Mouse (Mus musculus) neural tube, embryonic 12.5 days (tissue): ENCODE results near the gene Rassf8. TPM values are rescaled to one million over a fixed set of nuclear protein-coding genes. Genes with fewer than 3 reads are reported as not detected.

Experiments used
- ATAC-seq: fragments of 200-750 bp; cut with Nextera tagmentation; 2 replicates; pipeline ENCODE4 v1.8.0; 2017; ENCODE audit warnings: low read depth, mild to moderate bottlenecking, moderate TSS enrichment, moderate library complexity; ENCODE audit not compliant: low FRiP score
- H3K27ac ChIP-seq: fragments of 300-500 bp; sonication (generic); 2 replicates; pipeline ENCODE4 v1.5.1; 2016
- H3K27me3 ChIP-seq: fragments of 300-500 bp; sonication (generic); replicated peaks from 2 replicates; pipeline ENCODE4 v1.6.1; 2016; ENCODE audit warnings: mild to moderate bottlenecking
- H3K36me3 ChIP-seq: fragments of 300-500 bp; sonication (generic); 2 replicates; pipeline ENCODE4 v1.6.1; 2016; ENCODE audit warnings: mild to moderate bottlenecking
- H3K4me1 ChIP-seq: fragments of 300-500 bp; sonication (generic); 2 replicates; pipeline ENCODE4 v1.6.1; 2016
- H3K4me2 ChIP-seq: fragments of 300-500 bp; sonication (generic); replicated peaks from 2 replicates; pipeline ENCODE4 v1.6.1; 2016; ENCODE audit warnings: mild to moderate bottlenecking
- H3K4me3 ChIP-seq: fragments of 300-500 bp; sonication (generic); 2 replicates; pipeline ENCODE4 v1.5.1; 2016
- H3K9ac ChIP-seq: fragments of 300-500 bp; sonication (generic); 2 replicates; pipeline ENCODE4 v1.6.1; 2016; ENCODE audit warnings: mild to moderate bottlenecking
- H3K9me3 ChIP-seq: fragments of 300-500 bp; sonication (generic); 2 replicates; pipeline ENCODE4 v1.6.1; 2016; ENCODE audit warnings: mild to moderate bottlenecking
- WGBS: fragments of 180-500 bp; shearing (Covaris S2); methylation state at CpG from one replicate; pipeline ENCODE4 v1.1.7; 2016; 5-methylcytosine and 5-hydroxymethylcytosine counted together
- polyA plus RNA-seq: library from polyadenylated mRNA; unstranded; fragments of >200 nt; fragmentation: Nextera tagmentation; extraction: Ambion mirVana; gene quantifications from 2 replicates; pipeline ENCODE4 v1.2.1, GENCODE M21; 2016

Gene Rassf8
- polyA plus RNA-seq, 1 experiment from 2014 or later, result 3.6 TPM

DNA sequence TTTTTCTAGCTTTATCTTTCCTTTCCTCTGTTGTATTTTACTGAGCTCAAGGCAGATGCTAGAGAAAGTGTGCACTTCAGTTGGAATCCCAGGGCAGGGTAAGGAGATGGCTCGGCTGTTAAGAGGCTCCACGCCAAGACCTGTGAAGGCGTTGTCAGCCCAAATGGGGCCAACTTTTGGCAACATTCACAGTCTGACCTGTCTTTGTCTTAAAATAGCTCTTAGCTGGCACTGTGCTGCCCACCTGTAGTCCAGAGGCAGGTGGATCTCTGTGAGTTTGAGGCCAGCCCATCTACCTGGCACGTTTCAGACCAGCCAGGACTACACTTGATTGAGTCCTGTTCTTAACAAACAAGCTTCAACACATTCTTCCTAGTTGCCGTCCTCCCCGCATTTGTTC is 7.9 kb downstream of the Rassf8 start:
- ATAC-seq, result no peak
- 92% methylated on average over 6 of the region's 6 CpGs for WGBS

DNA sequence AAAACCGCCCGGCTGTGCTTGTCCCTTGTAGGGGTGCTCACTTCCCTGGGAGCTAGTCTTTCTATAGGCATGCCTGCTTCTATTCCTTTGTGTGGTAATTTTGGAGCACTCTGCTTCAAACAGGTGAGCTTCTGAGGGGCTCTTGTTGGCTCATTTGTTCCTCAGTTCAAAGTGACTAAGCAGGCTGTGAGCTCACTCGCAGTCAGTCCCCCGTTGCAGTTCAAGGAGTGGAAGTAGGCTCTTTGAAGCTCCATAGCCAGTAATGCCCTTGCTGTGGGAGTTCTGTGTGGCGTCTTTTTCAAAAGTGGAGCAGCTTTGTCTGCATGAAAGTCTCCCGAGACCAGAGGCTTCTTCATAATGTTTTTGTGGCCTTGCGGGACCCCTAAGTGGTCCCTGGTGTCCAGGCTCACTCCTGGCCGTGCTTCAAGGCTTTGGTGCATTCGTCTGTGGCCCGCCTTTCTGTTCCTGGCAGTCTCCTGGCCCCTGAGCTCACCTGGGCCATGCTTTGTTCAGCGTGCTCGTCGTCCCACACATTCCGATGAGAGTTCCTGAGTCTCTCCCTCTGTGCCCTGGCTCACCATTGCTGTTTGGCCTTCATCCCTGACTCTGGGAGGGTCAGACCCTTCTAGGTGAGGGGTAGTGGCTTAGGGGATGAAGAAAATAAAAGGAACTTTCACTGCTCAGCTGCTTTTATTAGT is 9.5 kb downstream of the Rassf8 start:
- Histone ChIP-seq H3K9ac (no peak overlapping the region), H3K27me3 (no peaks in the 10 kb centered on the region), H3K9me3 (no peaks in the 10 kb centered on the region), H3K4me1 (no peaks in the 10 kb centered on the region), H3K36me3 (no peaks in the 10 kb centered on the region), H3K27ac (no peak overlapping the region), H3K4me3 (no peak overlapping the region), H3K4me2 (no peak overlapping the region)
- no peak for ATAC-seq
- WGBS, result 76% methylated on average over 14 of the region's 14 CpGs

More for the DNA sequence above, 7.9 kb downstream of the Rassf8 start:
- Histone ChIP-seq H3K4me3 (no peak overlapping the region), H3K9ac (no peak overlapping the region), H3K9me3 (no peaks in the 10 kb centered on the region), H3K4me2 (no peak overlapping the region), H3K36me3 (no peaks in the 10 kb centered on the region), H3K27me3 (no peaks in the 10 kb centered on the region), H3K4me1 (no peaks in the 10 kb centered on the region), H3K27ac (no peak overlapping the region)

DNA sequence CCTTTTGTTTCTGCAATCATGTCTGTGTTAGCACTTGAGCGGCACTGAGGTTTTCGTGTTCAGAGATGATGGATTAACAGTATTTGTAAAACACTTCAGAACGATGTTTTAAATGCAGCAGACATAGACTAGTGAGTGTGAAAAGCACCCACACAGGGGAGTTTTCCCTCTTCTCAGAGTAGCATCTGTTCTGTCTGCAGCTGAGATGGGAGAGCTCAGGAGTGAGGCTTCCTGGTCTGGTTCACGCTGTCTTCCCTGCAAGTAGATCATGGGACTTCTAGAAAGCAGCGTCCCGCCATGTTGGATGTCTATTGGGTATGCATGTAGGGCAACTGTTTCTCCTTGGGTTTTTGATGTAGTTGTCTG is 10.1 kb downstream of the Rassf8 start:
- no peak overlapping the region for H3K27ac ChIP-seq
- ATAC-seq, result no peak
- no peak overlapping the region for H3K4me3 ChIP-seq
- H3K9ac ChIP-seq, result no peak overlapping the region
- H3K9me3 ChIP-seq, result no peaks in the 10 kb centered on the region
- no peaks in the 10 kb centered on the region for H3K36me3 ChIP-seq
- H3K27me3 ChIP-seq, result no peaks in the 10 kb centered on the region
- no peak overlapping the region for H3K4me2 ChIP-seq
- H3K4me1 ChIP-seq, result no peaks in the 10 kb centered on the region
- WGBS, result 82% methylated on average over 6 of the region's 6 CpGs

DNA sequence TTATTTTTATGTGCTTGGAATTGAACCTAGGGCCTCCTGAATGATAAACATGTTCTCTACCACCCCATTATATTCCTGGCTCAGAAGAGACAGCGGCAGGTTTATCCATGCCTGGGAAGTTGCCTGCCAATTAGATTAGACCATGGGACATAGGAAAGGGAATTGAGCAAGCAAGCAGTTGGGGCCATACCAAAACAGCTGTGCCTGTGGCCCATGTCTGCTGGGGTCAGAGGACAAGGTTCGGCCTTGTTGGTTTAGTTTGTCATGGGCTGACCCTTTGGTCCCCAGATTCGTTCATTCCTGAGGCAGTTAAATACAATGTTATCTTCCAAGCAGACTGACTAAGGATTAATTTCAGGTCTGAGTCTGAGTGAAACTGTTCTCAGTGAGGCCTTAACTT is 10.8 kb downstream of the Rassf8 start:
- Histone ChIP-seq H3K4me2 (no peak overlapping the region), H3K4me3 (no peak overlapping the region), H3K27me3 (no peaks in the 10 kb centered on the region), H3K9me3 (no peaks in the 10 kb centered on the region), H3K9ac (no peak overlapping the region), H3K27ac (no peak overlapping the region), H3K36me3 (no peaks in the 10 kb centered on the region), H3K4me1 (no peaks in the 10 kb centered on the region)
- no peak for ATAC-seq
- WGBS, result 71% methylated on average over 3 of the region's 3 CpGs

DNA sequence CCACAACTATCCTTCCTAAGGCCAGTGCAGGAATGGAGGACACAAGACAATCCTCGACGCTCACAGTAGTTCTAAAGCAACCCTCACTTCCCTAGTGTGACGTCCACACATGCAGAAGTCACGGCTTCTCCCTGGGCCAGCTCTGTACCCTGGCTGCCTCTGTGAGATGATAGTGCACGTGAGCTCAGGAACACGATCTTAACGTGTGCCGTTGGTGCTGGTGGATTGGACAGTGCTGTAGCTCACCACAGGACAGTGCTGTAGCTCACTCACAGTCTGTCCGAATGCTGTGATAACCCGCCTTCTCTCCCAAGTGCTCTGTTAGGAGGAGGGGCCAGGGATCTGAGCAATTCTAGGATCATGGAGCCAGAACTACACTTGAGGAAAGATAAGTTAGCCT is 12.1 kb downstream of the Rassf8 start:
- no peak overlapping the region for H3K4me2 ChIP-seq
- H3K27ac ChIP-seq, result no peak overlapping the region
- H3K4me1 ChIP-seq, result no peaks in the 10 kb centered on the region
- H3K4me3 ChIP-seq, result no peak overlapping the region
- 78% methylated on average over 10 of the region's 10 CpGs for WGBS
- H3K27me3 ChIP-seq, result no peaks in the 10 kb centered on the region
- H3K9ac ChIP-seq, result no peak overlapping the region
- no peak for ATAC-seq
- no peaks in the 10 kb centered on the region for H3K9me3 ChIP-seq
- H3K36me3 ChIP-seq, result no peaks in the 10 kb centered on the region

DNA sequence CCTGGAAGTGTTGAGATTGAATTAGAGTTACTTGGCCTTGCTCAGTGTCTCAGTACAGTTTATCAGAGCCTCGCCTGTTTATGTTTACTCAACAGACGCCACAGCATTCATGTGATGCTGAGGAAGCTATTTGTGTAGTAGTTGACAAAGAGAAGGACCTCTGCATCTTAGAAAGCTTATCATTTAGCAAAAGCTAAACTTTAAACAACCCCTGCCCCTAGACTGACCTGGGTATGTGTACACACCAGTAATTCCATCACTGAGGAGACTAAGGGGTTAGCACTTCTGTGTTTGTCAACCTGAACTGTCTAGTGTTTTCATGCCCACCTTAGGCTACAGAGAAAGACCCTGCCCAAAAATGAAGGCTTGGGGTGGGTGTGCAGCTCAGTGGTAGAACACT is 12.9 kb downstream of the Rassf8 start:
- H3K9me3 ChIP-seq, result no peaks in the 10 kb centered on the region
- no peak for ATAC-seq

DNA sequence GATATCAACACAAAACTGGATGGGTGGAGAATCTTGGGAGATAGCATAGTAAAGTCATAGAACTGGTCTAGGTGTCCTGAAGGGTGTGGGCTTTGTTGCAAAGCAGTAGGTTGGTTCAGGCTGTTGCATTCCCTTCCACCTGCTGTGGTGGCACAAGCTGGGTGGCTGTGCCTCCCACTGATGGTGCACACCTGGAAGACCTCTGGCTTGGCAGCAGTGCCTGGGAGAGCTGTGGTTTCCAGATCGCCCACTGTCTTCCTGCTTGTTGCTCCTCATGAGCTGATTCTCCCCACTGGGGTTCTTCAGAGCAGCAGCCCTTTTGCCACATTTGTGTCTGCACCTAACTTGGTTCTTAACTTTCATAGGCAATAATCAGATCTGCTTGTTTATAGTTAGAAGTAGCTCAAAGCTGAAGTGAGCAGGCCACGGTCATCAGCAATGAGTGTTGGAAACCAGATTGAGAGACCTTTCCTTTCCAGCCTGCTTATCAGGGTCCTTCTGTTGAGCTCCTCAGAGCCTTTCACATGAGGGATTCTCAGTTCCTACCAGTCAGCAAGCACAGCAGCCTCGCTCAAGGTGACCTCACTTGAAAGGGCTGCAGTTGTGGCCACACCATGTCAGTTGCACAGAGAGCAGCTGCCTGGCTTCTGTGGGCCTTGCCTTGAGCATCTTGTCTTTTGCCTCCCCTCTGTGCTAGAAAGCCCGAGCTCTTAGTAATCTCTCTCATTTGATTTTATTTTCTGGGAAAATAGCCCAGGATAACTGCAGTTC is 13.9 kb downstream of the Rassf8 start:
- H3K9ac ChIP-seq, result no peak overlapping the region
- 86% methylated on average over 4 of the region's 4 CpGs for WGBS

More for the DNA sequence above, 12.9 kb downstream of the Rassf8 start:
- no peak overlapping the region for H3K4me2 ChIP-seq
- H3K9ac ChIP-seq, result no peak overlapping the region
- no peaks in the 10 kb centered on the region for H3K27me3 ChIP-seq
- H3K4me1 ChIP-seq, result no peaks in the 10 kb centered on the region
- no peaks in the 10 kb centered on the region for H3K36me3 ChIP-seq
- no peak overlapping the region for H3K27ac ChIP-seq
- 81% methylated on average over 2 of the region's 2 CpGs for WGBS
- no peak overlapping the region for H3K4me3 ChIP-seq

DNA sequence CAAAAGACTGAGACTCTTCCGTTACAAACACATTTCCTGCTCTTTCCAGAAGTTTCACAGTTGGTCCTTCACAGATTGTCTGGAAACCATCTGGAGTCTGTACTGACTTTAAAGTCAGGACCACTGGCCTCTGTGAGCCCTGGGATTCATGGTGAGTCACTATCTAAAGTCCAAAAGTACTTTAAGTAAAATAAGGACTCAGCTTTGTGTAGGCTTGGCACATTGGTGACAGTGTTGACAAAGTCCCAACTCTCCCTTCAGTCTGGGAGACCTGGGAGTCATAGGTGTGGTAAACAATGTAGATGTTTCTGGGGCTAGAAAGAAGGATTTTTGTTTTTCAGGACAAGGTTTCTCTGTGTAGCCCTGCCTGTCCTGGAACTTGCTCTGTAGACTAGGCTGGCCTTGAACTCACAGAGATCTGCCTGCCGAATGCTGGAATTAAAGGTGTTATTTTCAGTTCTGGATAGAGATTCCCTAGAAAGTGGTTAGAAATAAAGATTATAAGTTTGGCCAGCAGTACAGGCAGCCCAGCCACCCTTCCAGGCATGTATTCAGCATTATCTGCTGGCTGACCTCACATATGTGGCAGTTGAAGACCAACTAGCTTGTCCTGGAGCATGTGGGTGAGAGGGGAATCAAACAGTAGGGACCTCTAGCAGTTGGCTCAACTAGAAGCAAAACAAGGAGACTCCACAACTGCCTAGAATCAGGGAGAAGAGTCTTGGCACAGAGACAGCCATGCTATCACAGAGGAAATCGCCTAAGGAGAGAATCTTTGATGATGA is 14.8 kb downstream of the Rassf8 start:
- no peak overlapping the region for H3K9ac ChIP-seq
- no peak for ATAC-seq
- H3K27me3 ChIP-seq, result no peaks in the 10 kb centered on the region
- H3K4me3 ChIP-seq, result no peak overlapping the region
- H3K4me1 ChIP-seq, result no peaks in the 10 kb centered on the region
- no peaks in the 10 kb centered on the region for H3K36me3 ChIP-seq
- no peaks in the 10 kb centered on the region for H3K9me3 ChIP-seq
- no peak overlapping the region for H3K4me2 ChIP-seq
- 84% methylated on average over 3 of the region's 3 CpGs for WGBS
- H3K27ac ChIP-seq, result no peak overlapping the region

More for the DNA sequence above, 13.9 kb downstream of the Rassf8 start:
- Histone ChIP-seq H3K36me3 (no peaks in the 10 kb centered on the region), H3K27me3 (no peaks in the 10 kb centered on the region), H3K9me3 (no peaks in the 10 kb centered on the region), H3K27ac (no peak overlapping the region), H3K4me3 (no peak overlapping the region), H3K4me1 (no peaks in the 10 kb centered on the region), H3K4me2 (no peak overlapping the region)
- no peak for ATAC-seq

DNA sequence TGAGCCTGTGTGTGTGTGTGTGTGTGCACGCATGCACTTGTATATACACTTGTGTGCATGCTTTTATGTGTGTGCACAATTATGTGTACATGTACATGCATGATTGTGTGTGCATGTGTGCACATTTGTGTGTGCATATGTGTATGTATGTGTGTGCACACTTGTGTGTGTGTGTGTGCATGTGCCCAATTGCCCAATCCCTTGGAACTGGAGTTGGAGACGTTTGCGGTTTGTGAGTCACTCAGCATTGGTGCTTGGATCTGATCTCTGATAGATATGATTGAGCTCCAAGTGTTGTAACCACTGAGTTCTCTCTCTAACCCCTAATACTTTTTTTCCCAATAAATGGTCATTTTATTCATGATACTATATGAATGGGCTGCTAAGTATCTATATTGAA is 15.5 kb downstream of the Rassf8 start:
- no peak overlapping the region for H3K4me2 ChIP-seq
- no peak overlapping the region for H3K27ac ChIP-seq
- no peak for ATAC-seq
- WGBS, result 92% methylated on average over 3 of the region's 3 CpGs
- H3K27me3 ChIP-seq, result no peaks in the 10 kb centered on the region
- H3K4me1 ChIP-seq, result no peaks in the 10 kb centered on the region
- H3K4me3 ChIP-seq, result no peak overlapping the region
- H3K9ac ChIP-seq, result no peak overlapping the region
- no peaks in the 10 kb centered on the region for H3K36me3 ChIP-seq
- H3K9me3 ChIP-seq, result no peaks in the 10 kb centered on the region

DNA sequence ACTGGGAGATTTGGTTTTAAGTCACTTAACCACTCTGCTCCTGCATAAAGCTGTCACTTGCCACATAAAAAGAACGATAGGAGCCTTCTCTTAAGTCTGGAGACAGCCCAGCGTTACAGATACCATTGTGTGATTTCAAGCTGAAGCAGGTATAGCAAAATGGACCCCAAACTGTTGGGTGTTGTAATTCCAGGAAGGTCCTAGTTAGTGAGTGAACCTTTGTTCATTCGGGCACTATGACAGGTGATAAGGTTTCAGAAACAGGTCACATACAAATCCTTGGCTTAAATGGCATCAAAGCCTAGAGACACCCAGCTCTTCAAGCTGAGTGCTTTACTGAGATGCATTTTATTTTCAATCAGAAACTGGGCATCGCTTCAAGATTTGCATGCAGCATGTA is 16.5 kb downstream of the Rassf8 start:
- ATAC-seq, result no peak
- H3K4me2 ChIP-seq, result no peak overlapping the region
- no peak overlapping the region for H3K27ac ChIP-seq
- H3K4me3 ChIP-seq, result no peak overlapping the region
- H3K9me3 ChIP-seq, result no peaks in the 10 kb centered on the region
- H3K4me1 ChIP-seq, result no peaks in the 10 kb centered on the region
- H3K27me3 ChIP-seq, result no peaks in the 10 kb centered on the region
- no peak overlapping the region for H3K9ac ChIP-seq
- 86% methylated on average over 4 of the region's 4 CpGs for WGBS
- no peaks in the 10 kb centered on the region for H3K36me3 ChIP-seq

DNA sequence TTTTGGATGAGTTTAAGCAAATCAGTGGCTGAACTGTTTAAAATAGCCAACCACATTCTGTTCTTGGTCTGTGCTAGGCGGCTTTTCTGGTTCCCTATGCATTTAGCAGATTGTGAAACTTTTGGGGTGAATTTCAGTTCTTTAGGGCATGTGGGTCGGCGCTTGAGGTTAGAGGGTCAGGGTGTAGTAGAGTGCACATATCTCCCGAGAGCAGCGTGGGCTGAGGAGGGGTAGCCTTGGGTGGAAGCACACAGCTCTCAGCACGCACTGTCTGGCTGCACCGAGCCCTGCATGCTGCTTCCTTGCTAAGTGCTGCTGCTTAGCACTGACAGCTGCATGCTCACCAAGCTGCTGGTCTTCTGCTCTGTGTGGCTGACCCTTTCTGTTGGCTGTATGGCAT is 18.5 kb downstream of the Rassf8 start:
- no peak for ATAC-seq
- Histone ChIP-seq H3K27me3 (no peaks in the 10 kb centered on the region), H3K36me3 (no peaks in the 10 kb centered on the region), H3K27ac (no peak overlapping the region), H3K4me1 (no peaks in the 10 kb centered on the region), H3K4me3 (no peak overlapping the region), H3K9me3 (no peaks in the 10 kb centered on the region), H3K9ac (no peak overlapping the region), H3K4me2 (no peak overlapping the region)
- 70% methylated on average over 7 of the region's 7 CpGs for WGBS

DNA sequence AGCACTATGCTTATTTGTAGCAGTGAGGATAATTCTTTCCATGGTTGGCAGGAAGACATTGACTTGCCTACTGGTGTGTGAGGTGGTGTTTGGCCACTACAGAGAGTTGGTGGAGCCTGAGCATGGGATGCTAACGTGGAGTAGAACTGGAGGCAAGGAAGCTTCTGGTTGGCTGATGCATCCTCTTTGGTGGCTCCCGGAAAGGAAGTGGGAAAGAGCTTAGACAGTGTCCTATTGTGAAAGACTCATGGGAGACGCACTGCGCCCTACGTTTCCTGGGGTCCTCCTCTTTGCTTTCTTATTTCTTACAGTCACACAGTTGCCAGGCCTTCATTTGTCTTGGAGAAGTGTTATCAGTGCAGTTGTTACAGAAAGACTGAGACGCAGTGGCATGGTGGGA is 20.4 kb downstream of the Rassf8 start:
- Histone ChIP-seq H3K36me3 (no peaks in the 10 kb centered on the region), H3K9ac (no peak overlapping the region), H3K4me2 (no peak overlapping the region), H3K4me1 (no peaks in the 10 kb centered on the region; the same call in 1 of the 2 replicates), H3K9me3 (no peaks in the 10 kb centered on the region), H3K27ac (no peak overlapping the region), H3K4me3 (no peak overlapping the region), H3K27me3 (no peaks in the 10 kb centered on the region)
- WGBS, result 86% methylated on average over 6 of the region's 6 CpGs
- no peak for ATAC-seq
